Mouse (Mus musculus) layer of hippocampus, adult 8-10 months (tissue): Measurements from ENCODE around the gene Cfap46. TPM values are rescaled to one million over a fixed set of nuclear protein-coding genes. Genes with fewer than 3 reads are reported as not detected.
"Not testable (repeated sequence)": the region's sequence is repeated elsewhere in the genome, so short reads cannot be mapped to it uniquely, and the experiment has no call there.

Source experiments
- DNase-seq, 2 experiments: peaks; one replicate each; pipeline ENCODE4 v3.0.0; 2022; ENCODE audit warnings: low spot score in 2 of 2
- total RNA-seq, 4 experiments: library from RNA; stranded (reverse); gene quantifications; 2 replicates each; pipeline ENCODE4 v1.2.4; 2022

The Cfap46 gene
- total RNA-seq, 4 experiments from 2014 or later: 3.7 to 4.5 (median 4.2) TPM

DNA sequence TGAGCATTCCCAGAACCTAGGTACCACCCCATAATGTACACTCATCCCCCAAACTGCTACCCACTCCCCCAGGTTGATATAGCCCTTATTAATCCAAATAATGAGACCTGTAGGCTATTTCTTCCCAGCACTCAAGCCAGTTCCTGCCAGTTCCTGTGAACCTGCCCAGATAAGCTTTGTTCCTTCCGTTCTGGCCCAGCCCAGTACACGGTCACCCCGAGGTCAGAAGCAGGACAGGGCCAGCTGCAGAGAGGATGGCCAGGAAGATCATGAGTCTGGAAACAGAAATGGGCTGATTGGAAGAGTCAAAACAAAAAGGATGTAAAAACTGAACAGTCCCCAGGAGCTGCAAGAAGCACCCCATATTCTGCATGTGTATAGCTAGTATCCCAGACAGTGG, 20.3 kb downstream of the Cfap46 start:
- DNase-seq: no peak

DNA sequence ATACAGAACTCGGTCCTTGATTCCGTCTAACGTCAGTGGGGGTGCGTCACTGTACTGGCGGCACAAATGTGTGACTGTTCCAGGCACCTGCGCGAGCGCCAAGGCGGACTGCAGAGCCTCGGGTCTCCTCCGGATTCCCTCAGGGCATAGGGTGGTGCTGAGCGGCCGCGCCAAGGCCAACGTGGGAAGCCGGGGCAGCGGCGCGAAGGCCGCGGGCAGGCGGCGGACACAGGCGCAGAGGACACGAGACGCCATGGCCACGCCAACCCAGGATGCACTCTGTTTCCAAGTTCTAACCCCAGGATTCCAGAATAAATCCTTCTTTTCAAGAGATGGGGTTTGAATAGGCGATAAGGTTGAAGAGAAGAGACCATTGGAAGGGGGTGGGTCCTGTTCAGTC, 23.7 kb downstream of the Cfap46 start:
- DNase-seq: not testable (repeated sequence)

GRCm38 (mm10) chr7:139649698-139650097, 33.9 kb downstream of the Cfap46 start:
- no peak for DNase-seq

GRCm38 (mm10) chr7:139648107-139648824, 35.4 kb downstream of the Cfap46 start:
- peak; percentile 76 to 95 for DNase-seq

- DNase-seq: no peak
These were observed 50.2 kb downstream of the Cfap46 start for GRCm38 (mm10) chr7:139633393-139633792.

DNA sequence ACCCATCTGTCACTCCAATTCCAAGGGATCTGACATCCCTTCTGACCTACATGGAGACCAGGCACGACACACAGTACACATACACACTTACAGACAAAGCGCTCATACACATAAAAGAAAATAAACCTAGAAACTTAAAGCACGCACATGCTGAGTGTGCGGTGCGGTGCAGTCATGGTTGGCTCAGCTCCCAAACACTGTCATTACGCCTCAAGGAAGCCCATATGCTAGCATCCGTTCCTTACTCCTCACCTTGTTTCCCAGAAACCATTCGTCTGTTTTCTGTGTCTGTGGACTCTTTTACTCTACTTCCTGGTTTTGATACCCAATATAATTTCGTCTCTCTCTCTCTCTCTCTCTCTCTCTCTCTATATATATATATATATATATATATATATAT, 58.5 kb downstream of the Cfap46 start:
- DNase-seq: no peak

- no peak for DNase-seq
These were observed 61.0 kb downstream of the Cfap46 start for GRCm38 (mm10) chr7:139622568-139622967.

GRCm38 (mm10) chr7:139615767-139616766, 67.5 kb downstream of the Cfap46 start:
- peak; percentile 37 to 71 for DNase-seq

DNA sequence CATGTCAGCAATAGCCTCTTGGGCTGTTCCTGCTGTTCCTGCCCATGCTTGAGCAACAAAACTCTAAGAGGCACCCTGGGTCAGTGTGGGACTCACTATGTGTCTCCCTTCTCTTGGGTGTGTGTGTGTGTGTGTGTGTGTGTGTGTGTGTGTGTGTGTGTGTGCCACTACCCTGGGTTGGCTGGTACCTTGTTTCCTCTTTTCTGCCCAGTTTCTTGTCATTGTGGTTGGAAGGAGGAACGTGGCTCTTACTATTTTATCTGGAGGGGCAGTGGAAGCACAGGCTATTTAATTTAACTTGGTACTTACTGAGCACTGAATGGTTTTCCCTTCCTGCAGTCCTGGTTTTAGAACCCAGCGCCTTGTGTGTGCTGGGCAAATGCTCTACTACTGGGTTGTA, 73.3 kb downstream of the Cfap46 start:
- no peak for DNase-seq

DNA sequence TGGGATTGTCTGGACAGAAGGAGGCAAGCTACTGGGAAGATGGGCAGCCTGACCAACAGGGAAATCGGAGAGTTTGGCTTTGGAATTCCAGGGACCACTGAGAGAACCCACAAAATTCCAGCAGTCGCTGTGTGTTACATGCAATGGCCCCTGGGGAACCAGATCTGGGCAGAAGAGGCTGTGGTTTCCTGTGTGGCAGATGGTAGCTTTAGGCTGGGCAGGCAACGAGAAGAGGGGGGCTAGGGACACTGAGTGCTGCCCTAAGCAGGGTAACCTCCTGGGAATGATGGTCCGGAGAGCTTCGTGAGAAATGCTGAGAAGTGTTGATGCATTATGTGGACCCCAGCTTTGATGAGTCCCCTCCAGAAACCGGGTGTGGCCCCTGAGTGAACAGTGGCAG, 87.8 kb downstream of the Cfap46 start:
- no peak for DNase-seq

- DNase-seq: no peak
These were observed 88.3 kb downstream of the Cfap46 start for GRCm38 (mm10) chr7:139595311-139595710.

- DNase-seq: no peak
These were observed 92.3 kb downstream of the Cfap46 start for GRCm38 (mm10) chr7:139591311-139591710.

DNA sequence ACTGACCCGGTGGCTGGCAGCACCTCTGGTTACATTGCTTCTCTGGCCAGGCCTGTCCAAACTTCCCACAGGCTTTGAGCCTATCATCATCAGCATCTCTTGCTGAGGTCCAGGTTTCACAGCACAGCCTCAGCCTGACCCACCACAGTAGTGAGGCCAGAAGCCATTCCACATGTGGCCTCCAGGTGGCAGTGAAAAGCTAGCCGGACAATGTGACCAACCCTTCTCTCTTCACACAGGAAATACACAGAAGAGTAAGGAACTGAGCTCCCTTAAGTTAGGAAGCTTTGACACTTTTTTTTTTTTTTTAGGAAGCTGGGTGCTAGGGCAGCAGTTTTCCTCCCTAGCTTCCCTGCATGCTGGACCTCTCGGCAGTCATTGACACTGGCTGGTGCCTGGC, 93.3 kb downstream of the Cfap46 start:
- DNase-seq: no peak

- no peak for DNase-seq
These were observed 95.7 kb downstream of the Cfap46 start for GRCm38 (mm10) chr7:139587919-139588318.

GRCm38 (mm10) chr7:139585183-139585821, 98.3 kb downstream of the Cfap46 start:
- DNase-seq: no peak

- DNase-seq: no peak
These were observed 99.1 kb downstream of the Cfap46 start for GRCm38 (mm10) chr7:139584221-139585175.

DNA sequence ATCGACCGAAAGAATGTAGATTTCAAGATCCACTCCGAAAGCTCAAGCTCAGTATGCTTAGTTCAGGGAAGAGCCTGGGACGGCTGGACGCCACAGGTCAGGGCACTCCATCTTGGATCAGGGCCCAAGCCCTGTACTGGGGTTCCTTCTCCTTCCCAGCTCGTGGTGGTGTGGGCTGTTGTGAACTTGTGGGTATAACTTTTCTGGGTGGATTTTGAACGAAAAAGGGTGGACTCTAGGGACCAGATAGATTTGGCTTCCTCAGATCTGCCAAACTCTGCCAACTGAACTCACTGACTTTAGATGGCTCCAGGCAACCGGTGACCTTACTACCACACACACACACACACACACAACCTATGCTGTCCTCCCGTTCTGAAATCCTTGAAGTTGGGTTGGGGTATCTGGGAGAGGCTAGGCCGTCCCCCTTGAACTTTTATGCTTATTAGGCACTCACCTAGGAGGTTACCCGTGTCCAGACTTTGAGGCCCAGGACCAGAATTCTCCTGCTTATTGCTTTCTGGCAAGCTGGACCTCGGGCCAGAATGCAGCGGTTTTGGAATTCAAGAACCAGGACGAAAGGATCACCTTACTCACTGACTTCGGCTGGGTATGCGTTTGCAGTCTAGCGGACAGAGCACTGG, 100.4 kb downstream of the Cfap46 start:
- DNase-seq: no peak

- peak in 1 of 2 experiments; percentile 59 for DNase-seq
These were observed 101.0 kb downstream of the Cfap46 start, which contains the start of gene Nkx6-2 for GRCm38 (mm10) chr7:139582595-139582994. TSS of gene Nkx6-2 (minus strand) at chr7:139582797.

GRCm38 (mm10) chr7:139581801-139582571, 101.6 kb downstream of the Cfap46 start:
- DNase-seq: no peak
